Mouse (Mus musculus) heart, adult 8-10 months (tissue): ENCODE data around the gene Zfp90. TPM values are rescaled to one million over a fixed set of nuclear protein-coding genes. Genes with fewer than 3 reads are reported as not detected.

Experiments used
- DNase-seq: peaks from one replicate; pipeline ENCODE4 v3.0.0; 2022; ENCODE audit warnings: low spot score
- total RNA-seq, 4 experiments: library from RNA; stranded (reverse); gene quantifications; 2 replicates each; pipeline ENCODE4 v1.2.4; 2022

Zfp90 gene
- total RNA-seq, 4 experiments from 2014 or later: 2.2 to 3.6 (median 3.1) TPM

- no peak for DNase-seq
These were observed 18.5 kb downstream of the Zfp90 start for GRCm38 (mm10) chr8:106433667-106434066.

GRCm38 (mm10) chr8:106437781-106438180, 22.7 kb downstream of the Zfp90 start:
- DNase-seq: no peak

- no peak for DNase-seq
These were observed 25.0 kb downstream of the Zfp90 start for GRCm38 (mm10) chr8:106440146-106440545.

- no peak for DNase-seq
These were observed 27.6 kb downstream of the Zfp90 start for GRCm38 (mm10) chr8:106442740-106443139.

GRCm38 (mm10) chr8:106451301-106452085, 36.4 kb downstream of the Zfp90 start:
- DNase-seq: no peak

- no peak for DNase-seq
These were observed 37.8 kb downstream of the Zfp90 start for GRCm38 (mm10) chr8:106452701-106453481.

- no peak for DNase-seq
These were observed 38.9 kb downstream of the Zfp90 start for GRCm38 (mm10) chr8:106454036-106454435.

GRCm38 (mm10) chr8:106462131-106462530, 47.0 kb downstream of the Zfp90 start:
- no peak for DNase-seq

GRCm38 (mm10) chr8:106463795-106464194, 48.7 kb downstream of the Zfp90 start:
- no peak for DNase-seq

GRCm38 (mm10) chr8:106469485-106469884, 54.4 kb downstream of the Zfp90 start:
- no peak for DNase-seq

GRCm38 (mm10) chr8:106474001-106474400, 58.9 kb downstream of the Zfp90 start:
- DNase-seq: no peak

Other genes with a start within 250 kb of the Zfp90 start
- 10 to 100 TPM in 1 of 4 experiments, 1 to 10 TPM in 3; 6.9 to 10.8 (median 9.6) TPM for gene Slc7a6, start 246.5 kb upstream of the Zfp90 start, total RNA-seq
- 10 to 100 TPM in 2 of 4 experiments, 1 to 10 TPM in 2; 8.2 to 11.5 (median 10.0) TPM for gene Slc7a6os, start 204.4 kb upstream of the Zfp90 start, total RNA-seq
- gene Prmt7, start 204.4 kb upstream of the Zfp90 start, total RNA-seq: 10 to 100 TPM; 26.7 to 27.7 (median 26.9) TPM
- gene Smpd3, start 77.3 kb upstream of the Zfp90 start, total RNA-seq: 1 to 10 TPM; 2.5 to 3.2 (median 2.6) TPM
- not detected for gene 6030452D12Rik, start 85.2 kb downstream of the Zfp90 start, total RNA-seq
- gene Cdh3, start 95.6 kb downstream of the Zfp90 start, total RNA-seq: 1 to 10 TPM in 1 of 4 experiments, under 1 TPM in 3; 0.71 to 1.7 (median 0.87) TPM
- 100 to 1,000 TPM in 3 of 4 experiments, 10 to 100 TPM in 1; 97.6 to 119 (median 113) TPM for gene Gm10073, start 158.1 kb downstream of the Zfp90 start, total RNA-seq
- gene Cdh1, start 188.0 kb downstream of the Zfp90 start, total RNA-seq: under 1 TPM in 1 of 4 experiments, not detected in 3; 0.23 TPM